Mouse (Mus musculus): Measurements from ENCODE around the gene Emg1.
A peak's percentile ranks its signal among the peaks of the same experiment; 100 is the strongest.

The Emg1 gene

GRCm38 (mm10) chr6:124740888-124741761 is 29.1 kb upstream of the Emg1 start, which contains the start of gene Grcc10:
Gene Grcc10, minus strand, starts transcription at chr6:124741374.
- peak; percentile 97 for DNase-seq (ENCODE audit: low read depth)

- peak; percentile 85 for DNase-seq (ENCODE audit: low read depth)
Measured at GRCm38 (mm10) chr6:124740211-124740887, 28.4 kb upstream of the Emg1 start.

- DNase-seq (ENCODE audit: low read depth), result no peak
Measured at GRCm38 (mm10) chr6:124739231-124739796, 27.3 kb upstream of the Emg1 start.

DNA sequence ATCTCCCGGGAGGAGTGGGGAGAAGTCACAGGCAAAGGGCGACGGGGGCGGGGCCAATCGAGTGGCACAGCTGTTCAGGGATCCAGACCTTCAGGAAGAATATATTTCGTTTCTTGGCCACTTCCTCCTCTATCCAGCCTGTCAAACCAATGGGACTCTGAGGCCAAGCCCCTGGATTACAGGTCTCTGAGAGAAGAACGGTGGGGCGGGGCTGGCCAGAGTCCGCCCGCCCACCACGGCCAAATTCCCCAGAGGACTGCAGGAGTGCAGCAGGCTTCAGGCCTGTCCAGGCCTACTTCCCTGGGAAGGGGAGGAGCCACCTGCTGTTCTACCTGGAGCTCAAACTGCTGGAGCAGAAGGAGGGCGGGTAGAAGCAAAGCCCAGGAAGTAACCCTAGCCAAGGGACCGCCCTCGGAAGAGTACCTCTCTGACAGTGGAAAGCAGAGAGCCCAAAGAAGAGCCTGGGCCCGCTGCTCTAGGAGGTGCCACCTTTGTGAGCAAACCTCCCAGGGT is 26.6 kb upstream of the Emg1 start, which contains the start of gene Ptpn6:
Ptpn6 (minus strand) TSS at position 204 of the 513 bp plus-strand sequence.
- DNase-seq (ENCODE audit: low read depth), result peak; percentile 77

DNA sequence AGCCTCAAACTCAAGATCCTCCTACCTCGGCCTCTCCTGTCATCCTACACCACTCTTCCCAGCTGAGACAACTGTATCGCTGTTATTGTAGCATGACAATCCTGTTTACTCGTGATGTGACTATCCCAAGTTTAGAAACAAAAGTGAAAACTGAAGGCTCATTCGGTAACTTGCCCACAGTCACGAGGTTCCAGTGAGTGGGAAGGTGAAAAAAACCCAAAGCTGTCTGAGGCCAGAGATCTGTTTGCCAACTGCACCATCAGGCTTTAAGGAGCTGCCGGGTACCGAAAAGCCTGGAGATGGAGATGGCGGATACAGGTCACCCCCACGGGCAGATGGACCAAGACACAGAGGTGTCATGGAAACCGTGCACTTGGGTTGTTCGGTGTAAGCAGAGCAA is 25.1 kb upstream of the Emg1 start:
- no peak for DNase-seq (ENCODE audit: low read depth)

DNA sequence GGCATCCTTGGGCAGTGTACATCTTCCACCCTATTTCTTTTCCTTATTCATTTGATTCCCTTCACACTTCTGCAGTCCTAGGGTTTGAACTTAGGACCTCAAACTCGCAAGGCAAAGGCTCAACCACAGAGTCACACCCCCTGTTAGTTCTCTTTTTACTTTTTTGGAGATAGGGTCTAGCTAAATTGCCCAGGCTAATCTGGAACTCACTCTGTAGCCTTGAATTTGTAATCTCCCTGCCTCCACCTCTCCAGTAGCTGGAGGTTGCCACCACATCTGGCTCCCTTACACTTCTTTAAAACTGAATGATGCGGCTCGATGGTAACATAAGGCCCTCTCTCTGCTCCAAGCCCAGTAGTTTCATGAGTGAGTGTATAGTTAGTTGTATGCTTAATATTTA is 22.4 kb upstream of the Emg1 start:
- DNase-seq (ENCODE audit: low read depth), result no peak

- peak; percentile 79 for DNase-seq (ENCODE audit: low read depth)
Measured at GRCm38 (mm10) chr6:124732476-124733370, 20.7 kb upstream of the Emg1 start.

DNA sequence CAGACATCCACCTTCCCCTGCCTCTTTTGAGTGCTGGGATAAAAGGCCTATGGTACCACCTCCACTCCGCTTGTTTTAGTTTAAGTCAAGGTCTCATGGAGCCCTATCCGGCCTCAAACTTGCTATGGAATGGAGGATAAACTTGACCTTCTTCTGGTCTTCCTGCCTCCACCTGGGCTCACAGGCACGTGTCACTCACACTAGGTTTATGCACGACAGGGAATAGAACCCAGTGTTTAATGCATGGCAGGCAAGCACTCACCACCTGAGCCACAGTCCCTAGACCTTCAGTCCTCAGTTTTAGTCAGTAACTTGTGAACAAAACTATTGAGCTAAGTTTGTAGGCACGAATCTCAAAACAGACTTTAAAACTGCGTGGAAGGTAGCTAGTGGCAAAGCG is 19.1 kb upstream of the Emg1 start:
- DNase-seq (ENCODE audit: low read depth), result no peak

- DNase-seq (ENCODE audit: low read depth), result peak; percentile 70
Measured at GRCm38 (mm10) chr6:124729850-124730705, 18.1 kb upstream of the Emg1 start.

DNA sequence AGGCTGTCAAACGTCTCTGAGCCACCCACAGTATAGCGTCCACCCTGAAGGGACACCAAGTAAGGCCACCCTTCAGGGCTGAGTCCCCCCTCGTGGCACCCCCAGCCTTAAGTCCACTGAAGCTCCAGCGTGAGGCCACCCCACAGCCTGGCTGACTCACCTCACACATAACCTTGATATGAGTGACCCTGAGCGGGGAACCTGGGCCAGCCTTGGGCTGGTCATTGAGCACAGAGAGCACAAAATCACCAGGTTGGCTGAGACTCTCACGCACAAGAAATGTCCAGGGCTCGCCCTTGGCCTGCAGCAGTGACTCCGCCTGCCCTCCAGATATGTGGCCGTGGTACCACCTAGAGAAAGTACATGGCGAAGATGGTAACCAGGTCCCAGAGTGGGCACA is 16.6 kb upstream of the Emg1 start:
- no peak for DNase-seq (ENCODE audit: low read depth)

DNA sequence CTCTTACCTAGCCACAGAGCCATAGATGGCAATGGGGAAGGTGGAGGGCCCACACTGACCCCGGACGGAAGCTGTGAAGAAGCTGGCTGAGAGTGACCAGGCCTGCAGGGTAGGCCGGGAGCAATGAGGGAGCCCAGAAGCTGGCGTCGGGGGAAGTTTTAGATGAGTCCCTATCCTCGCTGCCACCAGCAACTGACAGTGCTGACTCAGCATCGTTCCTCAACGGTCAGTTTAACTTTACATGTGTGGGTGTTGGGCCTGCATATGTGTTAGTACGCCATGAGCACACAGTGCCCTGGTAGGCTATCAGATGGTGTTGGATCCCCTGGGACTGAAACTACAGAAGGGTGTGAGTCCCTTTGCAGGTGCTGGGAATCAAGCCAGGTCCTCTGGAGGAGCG is 12.5 kb upstream of the Emg1 start:
- DNase-seq (ENCODE audit: low read depth), result no peak

GRCm38 (mm10) chr6:124723541-124723940 is 11.6 kb upstream of the Emg1 start:
- peak; percentile 82 for DNase-seq (ENCODE audit: low read depth)

DNA sequence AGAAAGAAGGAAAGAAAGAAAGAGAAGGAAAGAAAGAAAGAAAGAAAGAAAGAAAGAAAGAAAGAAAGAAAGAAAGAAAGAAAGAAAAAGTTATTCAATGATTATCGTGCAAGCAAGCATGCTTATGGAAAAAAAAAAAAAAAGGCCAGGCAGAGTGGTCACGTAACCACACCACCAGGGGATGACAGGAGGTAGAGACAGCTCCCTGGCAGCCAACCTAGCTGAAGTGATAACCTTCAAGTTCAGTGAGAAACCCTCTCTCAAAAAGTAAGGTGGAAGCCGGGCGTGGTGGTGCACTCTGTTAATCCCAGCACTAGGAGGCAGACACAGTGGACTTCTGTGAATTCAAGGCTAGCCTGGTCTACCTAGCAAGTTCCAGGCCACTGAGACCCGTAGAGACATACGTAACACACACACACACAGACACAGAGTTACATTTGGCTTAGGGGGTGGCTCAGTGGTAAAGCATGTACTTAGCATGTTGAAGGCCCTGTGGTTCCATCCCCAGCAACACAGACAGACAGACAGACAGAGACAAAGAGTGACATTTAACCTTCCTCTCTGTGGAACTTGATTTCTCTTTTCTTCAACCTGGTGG is 11.0 kb upstream of the Emg1 start:
- DNase-seq (ENCODE audit: low read depth), result no peak

DNA sequence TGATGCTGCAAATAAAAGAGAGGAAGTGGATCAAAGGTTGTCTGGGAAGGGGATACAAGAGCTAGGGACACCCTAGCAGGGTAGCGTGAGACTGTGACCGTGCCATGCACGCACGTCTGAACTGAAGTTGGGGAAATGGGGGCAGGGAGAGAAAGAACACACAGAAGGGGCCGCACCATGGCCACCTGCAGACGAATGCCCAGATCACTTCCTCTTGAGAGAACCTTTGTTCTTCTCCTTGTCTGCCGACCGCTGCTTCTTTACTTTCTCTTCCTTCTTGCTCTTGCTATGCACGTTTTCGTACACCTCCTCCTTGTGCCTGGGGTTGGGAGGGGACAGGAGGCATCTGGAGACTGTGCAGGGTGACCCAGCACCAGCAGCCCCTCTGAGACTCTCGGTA is 8.9 kb upstream of the Emg1 start:
- peak; percentile 49 for DNase-seq (ENCODE audit: low read depth)

- DNase-seq (ENCODE audit: low read depth), result no peak
Measured at GRCm38 (mm10) chr6:124719354-124719978, 7.5 kb upstream of the Emg1 start.

DNA sequence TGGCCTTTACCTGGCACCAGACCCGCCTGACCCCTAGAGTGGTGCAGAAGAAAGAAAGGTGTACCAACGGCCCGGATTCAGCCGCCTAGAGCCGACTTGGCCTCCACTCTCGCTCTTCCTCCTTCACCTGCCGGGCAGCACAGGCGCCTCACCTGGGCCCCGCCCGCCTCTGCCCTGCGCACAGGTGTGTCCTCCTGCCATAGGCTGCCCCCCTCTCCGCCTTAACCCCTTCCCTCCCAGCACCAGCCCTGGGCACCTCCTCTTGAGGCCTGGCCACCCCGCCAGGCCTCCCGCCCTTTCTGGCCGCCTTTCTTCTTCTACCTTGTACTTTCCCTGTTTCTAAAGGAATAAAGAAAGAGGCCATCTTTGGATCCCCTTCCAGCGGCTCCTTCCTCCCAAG is 6.7 kb upstream of the Emg1 start:
- no peak for DNase-seq (ENCODE audit: low read depth)

DNA sequence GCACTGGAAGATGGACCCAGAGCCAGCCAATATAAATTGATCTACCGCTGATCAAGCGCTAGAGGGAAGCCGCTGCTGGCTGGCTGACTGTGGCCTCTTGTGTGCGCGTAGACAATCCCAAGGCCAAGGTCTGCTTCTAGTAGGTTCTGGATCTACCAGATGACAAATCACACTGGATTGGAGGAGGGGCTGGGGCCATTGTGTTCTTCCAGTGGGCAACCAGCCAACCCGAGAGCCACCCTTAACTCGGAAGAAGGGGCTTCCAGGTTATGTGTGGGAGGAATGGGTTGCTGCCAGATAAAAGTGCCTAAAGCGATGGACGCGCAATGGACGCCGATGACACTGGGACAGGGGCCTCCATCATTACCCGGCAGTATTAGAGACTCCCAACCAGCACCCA is 6.0 kb upstream of the Emg1 start:
- DNase-seq (ENCODE audit: low read depth), result no peak

GRCm38 (mm10) chr6:124716864-124717490 is 5.0 kb upstream of the Emg1 start:
- DNase-seq (ENCODE audit: low read depth), result peak; percentile 76

DNA sequence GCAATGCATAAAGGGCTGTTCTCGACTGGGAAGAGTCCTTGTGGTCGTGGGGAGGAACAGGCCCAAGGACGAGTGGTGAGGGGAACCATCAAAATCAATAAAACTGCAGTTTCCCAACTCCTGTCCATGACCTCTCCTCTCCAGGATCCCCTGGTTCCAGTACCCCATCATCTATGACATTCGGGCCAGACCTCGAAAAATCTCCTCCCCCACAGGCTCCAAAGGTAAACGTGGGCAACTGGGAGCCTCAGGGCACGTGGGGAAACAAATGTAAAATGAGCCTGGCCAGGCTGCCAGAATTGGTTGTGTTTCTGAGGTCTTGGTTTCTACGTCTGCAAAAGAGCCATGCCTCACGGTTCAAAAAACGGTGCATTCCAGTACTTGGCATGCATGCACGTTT is 940 bp upstream of the Emg1 start:
- peak; percentile 39 for DNase-seq (ENCODE audit: low read depth)

All from induced T-regulatory cell, adult 2 months (primary cell).